Mouse (Mus musculus) left cerebral cortex, adult 2 months (tissue): ENCODE data around the gene Gng4. TPM values are rescaled to one million over a fixed set of nuclear protein-coding genes. Genes with fewer than 3 reads are reported as not detected.

Experiments used
- DNase-seq, 2 experiments: peaks; one replicate each; pipeline ENCODE4 v3.0.0; 2021 to 2022; ENCODE audit warnings: low spot score in 2 of 2, mixed read lengths in 1 of 2; ENCODE audit errors: extremely low spot score in 1 of 2
- H3K27ac ChIP-seq: fragments of 200-600 bp; 2 replicates; pipeline ENCODE4 v1.8.1; 2022
- H3K4me3 ChIP-seq: fragments of 200-600 bp; 2 replicates; pipeline ENCODE4 v1.8.1; 2022
- CTCF ChIP-seq: fragments of 200-600 bp; IDR thresholded peaks from 2 replicates; pipeline ENCODE4 v1.8.1; 2022; ENCODE audit warnings: antibody characterized with exemption, mild to moderate bottlenecking, moderate library complexity
- intact Hi-C: fragments of 180-260 bp; cut with DNase I; formaldehyde crosslinking; loops from one replicate; pipeline ENCODE4 v1.15.1; 2025
- long read RNA-seq, 2 experiments: library from polyadenylated mRNA; stranded (forward); transcript quantifications; one replicate each; pipeline ENCODE4 v2.0.0; 2021; ENCODE audit warnings: borderline mapping rate in 2 of 2
- total RNA-seq, 2 experiments: library from RNA; stranded (reverse); gene quantifications; 2 replicates each; pipeline ENCODE4 v1.2.3; 2021

The Gng4 gene
- total RNA-seq = 10 to 100 TPM; 39.3 to 45.2 TPM
- long read RNA-seq, experiment 1, transcript Gng4-201 (4 exons, 3,179 nt) = major isoform, 62 of 88 reads
- long read RNA-seq, experiment 1, partial matches to known transcripts = 21 of 88 reads
- long read RNA-seq, experiment 1, other reads (novel, unspliced or antisense) = 5 of 88 reads
- long read RNA-seq, experiment 2, transcript Gng4-201 (4 exons, 3,179 nt) = major isoform, 56 of 78 reads
- long read RNA-seq, experiment 2, partial matches to known transcripts = 18 of 78 reads
- long read RNA-seq, experiment 2, other reads (novel, unspliced or antisense) = 4 of 78 reads

- TF ChIP-seq CTCF = no peak
- H3K27ac ChIP-seq = peak within 1 kb of the TSS; percentile 54
- intact Hi-C loops = no loop called here
- H3K4me3 ChIP-seq = peak within 1 kb of the TSS; percentile 62
- DNase-seq = peak; percentile 83 to 87
These were observed at the start of gene Gng4 for GRCm38 (mm10) chr13:13783894-13784419. Gng4 (plus strand) TSS chr13:13784059.

- DNase-seq = no peak
- no peak overlapping the region for H3K4me3 ChIP-seq
- intact Hi-C loops = no loop called here
- TF ChIP-seq CTCF = no peak
- H3K27ac ChIP-seq = no peak overlapping the region
These were observed 44.6 kb upstream of the Gng4 start for GRCm38 (mm10) chr13:13739232-13739631.

- intact Hi-C loops = no loop called here
- no peak for TF ChIP-seq CTCF
- Histone ChIP-seq H3K4me3 (no peak overlapping the region), H3K27ac (no peak overlapping the region)
- DNase-seq = no peak
These were observed 37.9 kb upstream of the Gng4 start for GRCm38 (mm10) chr13:13745911-13746310.

GRCm38 (mm10) chr13:13775778-13776494, 7.9 kb upstream of the Gng4 start:
- no peak for TF ChIP-seq CTCF
- intact Hi-C loops = loop anchor here (5.0 kb wide), 1 partner anchor 91 kb away; no protein-coding TSS in a partner anchor
- no peak for DNase-seq
- Histone ChIP-seq H3K27ac (no peak overlapping the region), H3K4me3 (no peak overlapping the region)

- no peak for DNase-seq
- TF ChIP-seq CTCF = no peak
- intact Hi-C loops = loop anchor here (5.0 kb wide), 1 partner anchor 90 kb away; no protein-coding TSS in a partner anchor
- Histone ChIP-seq H3K4me3 (no peak overlapping the region), H3K27ac (no peak overlapping the region)
These were observed 6.8 kb upstream of the Gng4 start for GRCm38 (mm10) chr13:13777052-13777451.

GRCm38 (mm10) chr13:13777696-13778095, 6.2 kb upstream of the Gng4 start:
- intact Hi-C loops = loop anchor here (5.0 kb wide), 1 partner anchor 90 kb away; no protein-coding TSS in a partner anchor

GRCm38 (mm10) chr13:13778837-13779458, 4.9 kb upstream of the Gng4 start:
- no peak for TF ChIP-seq CTCF
- intact Hi-C loops = loop anchor here (5.0 kb wide), 1 partner anchor 88 kb away; no protein-coding TSS in a partner anchor
- H3K4me3 ChIP-seq = no peak overlapping the region
- DNase-seq = no peak
- H3K27ac ChIP-seq = no peak overlapping the region

More at GRCm38 (mm10) chr13:13777696-13778095, 6.2 kb upstream of the Gng4 start:
- TF ChIP-seq CTCF = no peak
- Histone ChIP-seq H3K4me3 (no peak overlapping the region), H3K27ac (no peak overlapping the region)
- DNase-seq = no peak

GRCm38 (mm10) chr13:13780271-13780670, 3.6 kb upstream of the Gng4 start:
- intact Hi-C loops = no loop called here
- H3K4me3 ChIP-seq = no peak overlapping the region
- DNase-seq = peak in 1 of 2 experiments; percentile 2
- no peak for TF ChIP-seq CTCF
- H3K27ac ChIP-seq = no peak overlapping the region

GRCm38 (mm10) chr13:13781026-13781425, 2.8 kb upstream of the Gng4 start:
- Histone ChIP-seq H3K27ac (no peak overlapping the region), H3K4me3 (no peak overlapping the region)
- no peak for TF ChIP-seq CTCF
- intact Hi-C loops = no loop called here
- DNase-seq = peak in 1 of 2 experiments; percentile 7

GRCm38 (mm10) chr13:13783296-13783695, 563 bp upstream of the Gng4 start:
- Histone ChIP-seq H3K4me3 (no peak overlapping the region), H3K27ac (peak overlapping the region; percentile 54; the same call in 1 of the 2 replicates)
- DNase-seq = no peak
- no peak for TF ChIP-seq CTCF
- intact Hi-C loops = no loop called here

- intact Hi-C loops = no loop called here
- TF ChIP-seq CTCF = no peak
- peak overlapping the region; percentile 54; the same call in 1 of the 2 replicates for H3K27ac ChIP-seq
- peak overlapping the region; percentile 62 for H3K4me3 ChIP-seq
- DNase-seq = no peak
These were observed 619 bp downstream of the Gng4 start for GRCm38 (mm10) chr13:13784420-13784936.
